Mouse (Mus musculus) intestine, postnatal 0 days (tissue): ENCODE measurements around the gene Vps35. TPM values are rescaled to one million over a fixed set of nuclear protein-coding genes. Genes with fewer than 3 reads are reported as not detected.

Experiments
- ATAC-seq: fragments of 200-750 bp; cut with Nextera tagmentation; 2 replicates; pipeline ENCODE4 v1.8.0; 2017; ENCODE audit warnings: mild to moderate bottlenecking, moderate TSS enrichment, moderate library complexity
- H3K27ac ChIP-seq: fragments of 300-500 bp; sonication (generic); 2 replicates; pipeline ENCODE4 v1.5.1; 2014; ENCODE audit warnings: mild to moderate bottlenecking, low read depth, low read length, moderate library complexity
- H3K27me3 ChIP-seq: fragments of 300-500 bp; sonication (generic); replicated peaks from 2 replicates; pipeline ENCODE4 v1.6.1; 2014; ENCODE audit warnings: low read length, mixed read lengths; ENCODE audit not compliant: control insufficient read depth, insufficient read depth
- H3K36me3 ChIP-seq: fragments of 300-500 bp; sonication (generic); 2 replicates; pipeline ENCODE4 v1.6.1; 2014; ENCODE audit warnings: mild to moderate bottlenecking, moderate library complexity; ENCODE audit not compliant: control insufficient read depth, insufficient read depth
- H3K4me1 ChIP-seq: fragments of 300-500 bp; sonication (generic); replicated peaks from 2 replicates; pipeline ENCODE4 v1.6.1; 2014; ENCODE audit warnings: antibody characterized with exemption, low read length, mixed read lengths; ENCODE audit not compliant: control insufficient read depth, insufficient read depth
- H3K4me2 ChIP-seq: fragments of 300-500 bp; sonication (generic); replicated peaks from 2 replicates; pipeline ENCODE4 v1.6.1; 2014; ENCODE audit warnings: low read depth, mild to moderate bottlenecking, moderate library complexity
- H3K4me3 ChIP-seq: fragments of 300-500 bp; sonication (generic); 2 replicates; pipeline ENCODE4 v1.5.1; 2014; ENCODE audit warnings: low read depth, low read length
- H3K9ac ChIP-seq: fragments of 300-500 bp; sonication (generic); 2 replicates; pipeline ENCODE4 v1.6.1; 2014; ENCODE audit warnings: mild to moderate bottlenecking, low read depth, low read length
- H3K9me3 ChIP-seq: fragments of 300-500 bp; sonication (generic); 2 replicates; pipeline ENCODE4 v1.6.1; 2016; ENCODE audit warnings: mixed run types; ENCODE audit not compliant: control insufficient read depth
- CTCF ChIP-seq: sonication (generic); IDR thresholded peaks from 2 replicates; pipeline ENCODE4 v1.5.1; 2016; ENCODE audit warnings: low read depth, mild to moderate bottlenecking, control low read depth, antibody characterized with exemption, moderate library complexity
- WGBS: fragments of 180-500 bp; shearing (Covaris S2); extraction: QIAGEN DNeasy Blood & Tissue Kit; methylation state at CpG from one replicate; pipeline ENCODE4 v1.1.7; 2014; 5-methylcytosine and 5-hydroxymethylcytosine counted together
- polyA plus RNA-seq: library from polyadenylated mRNA; unstranded; fragments of >200 nt; fragmentation: Nextera tagmentation; extraction: Ambion mirVana; gene quantifications from 2 replicates; pipeline ENCODE4 v1.2.1, GENCODE M21; 2015

The Vps35 gene
- polyA plus RNA-seq, 1 experiment from 2014 or later = 124 TPM

- no peak overlapping the region for H3K9ac ChIP-seq
- peak; percentile 33 for TF ChIP-seq CTCF
- no peak for ATAC-seq
- no peak overlapping the region for H3K4me3 ChIP-seq
- 79% methylated on average over 9 of the region's 9 CpGs for WGBS
- H3K9me3 ChIP-seq = no peaks in the 10 kb centered on the region
- no peak overlapping the region for H3K27ac ChIP-seq
- H3K4me1 ChIP-seq = no peaks in the 10 kb centered on the region
- H3K36me3 ChIP-seq = no peaks in the 10 kb centered on the region
- no peaks in the 10 kb centered on the region for H3K27me3 ChIP-seq
- no peak overlapping the region for H3K4me2 ChIP-seq
These were observed 27.4 kb upstream of the Vps35 start for GRCm38 (mm10) chr8:85327036-85327435.

- H3K27ac ChIP-seq = no peak overlapping the region
- ATAC-seq = no peak
- no peaks in the 10 kb centered on the region for H3K36me3 ChIP-seq
- no peak overlapping the region for H3K9ac ChIP-seq
- H3K9me3 ChIP-seq = no peaks in the 10 kb centered on the region
- no peak overlapping the region for H3K4me3 ChIP-seq
- TF ChIP-seq CTCF = no peak
- 86% methylated on average over 3 of the region's 3 CpGs for WGBS
- no peaks in the 10 kb centered on the region for H3K27me3 ChIP-seq
- no peaks in the 10 kb centered on the region for H3K4me1 ChIP-seq
- H3K4me2 ChIP-seq = no peak overlapping the region
These were observed 23.5 kb upstream of the Vps35 start for GRCm38 (mm10) chr8:85323084-85323483.

- H3K27me3 ChIP-seq = no peaks in the 10 kb centered on the region
- ATAC-seq = no peak
- no peaks in the 10 kb centered on the region for H3K9me3 ChIP-seq
- H3K9ac ChIP-seq = no peak overlapping the region
- no peak for TF ChIP-seq CTCF
- H3K4me2 ChIP-seq = no peak overlapping the region
- no peak overlapping the region for H3K27ac ChIP-seq
- 90% methylated on average over 15 of the region's 15 CpGs for WGBS
- H3K4me3 ChIP-seq = no peak overlapping the region
- no peaks in the 10 kb centered on the region for H3K4me1 ChIP-seq
- H3K36me3 ChIP-seq = no peaks in the 10 kb centered on the region
These were observed 22.4 kb upstream of the Vps35 start for GRCm38 (mm10) chr8:85321981-85322380.

GRCm38 (mm10) chr8:85318534-85318933 lies 18.9 kb upstream of the Vps35 start:
- Histone ChIP-seq H3K4me3 (no peak overlapping the region), H3K27ac (no peak overlapping the region), H3K4me1 (no peaks in the 10 kb centered on the region), H3K27me3 (no peaks in the 10 kb centered on the region), H3K9ac (no peak overlapping the region), H3K36me3 (no peaks in the 10 kb centered on the region), H3K4me2 (no peak overlapping the region), H3K9me3 (no peaks in the 10 kb centered on the region)
- 93% methylated on average over 4 of the region's 4 CpGs for WGBS
- no peak for TF ChIP-seq CTCF
- no peak for ATAC-seq

GRCm38 (mm10) chr8:85313036-85313435 lies 13.4 kb upstream of the Vps35 start:
- WGBS = 86% methylated on average over 3 of the region's 3 CpGs
- no peak overlapping the region for H3K4me3 ChIP-seq
- H3K4me1 ChIP-seq = no peaks in the 10 kb centered on the region
- no peak overlapping the region for H3K27ac ChIP-seq
- H3K27me3 ChIP-seq = no peaks in the 10 kb centered on the region
- no peak for TF ChIP-seq CTCF
- H3K9ac ChIP-seq = no peak overlapping the region
- ATAC-seq = no peak
- H3K36me3 ChIP-seq = no peaks in the 10 kb centered on the region; the same call in 1 of the 2 replicates
- no peak overlapping the region for H3K4me2 ChIP-seq
- H3K9me3 ChIP-seq = no peaks in the 10 kb centered on the region

GRCm38 (mm10) chr8:85311743-85312142 lies 12.1 kb upstream of the Vps35 start:
- Histone ChIP-seq H3K4me3 (no peak overlapping the region), H3K4me1 (no peaks in the 10 kb centered on the region), H3K9ac (no peak overlapping the region), H3K4me2 (no peak overlapping the region), H3K36me3 (no peaks in the 10 kb centered on the region; the same call in 1 of the 2 replicates), H3K9me3 (no peaks in the 10 kb centered on the region), H3K27me3 (no peaks in the 10 kb centered on the region), H3K27ac (no peak overlapping the region)
- no peak for ATAC-seq
- TF ChIP-seq CTCF = peak; percentile 85

GRCm38 (mm10) chr8:85308564-85308963 lies 9.0 kb upstream of the Vps35 start:
- H3K36me3 ChIP-seq = peaks cover 14% of the 10 kb centered on the region
- TF ChIP-seq CTCF = no peak
- H3K4me1 ChIP-seq = no peaks in the 10 kb centered on the region
- no peaks in the 10 kb centered on the region for H3K27me3 ChIP-seq
- no peak overlapping the region for H3K9ac ChIP-seq
- no peak overlapping the region for H3K4me2 ChIP-seq
- no peak overlapping the region for H3K27ac ChIP-seq
- WGBS = 95% methylated on average over 2 of the region's 2 CpGs
- ATAC-seq = no peak
- no peaks in the 10 kb centered on the region for H3K9me3 ChIP-seq
- H3K4me3 ChIP-seq = no peak overlapping the region
